Mouse (Mus musculus): ENCODE data around the gene Large1.
"Not testable (repeated sequence)": the region's sequence is repeated elsewhere in the genome, so short reads cannot be mapped to it uniquely, and the experiment has no call there.

The Large1 gene

DNA sequence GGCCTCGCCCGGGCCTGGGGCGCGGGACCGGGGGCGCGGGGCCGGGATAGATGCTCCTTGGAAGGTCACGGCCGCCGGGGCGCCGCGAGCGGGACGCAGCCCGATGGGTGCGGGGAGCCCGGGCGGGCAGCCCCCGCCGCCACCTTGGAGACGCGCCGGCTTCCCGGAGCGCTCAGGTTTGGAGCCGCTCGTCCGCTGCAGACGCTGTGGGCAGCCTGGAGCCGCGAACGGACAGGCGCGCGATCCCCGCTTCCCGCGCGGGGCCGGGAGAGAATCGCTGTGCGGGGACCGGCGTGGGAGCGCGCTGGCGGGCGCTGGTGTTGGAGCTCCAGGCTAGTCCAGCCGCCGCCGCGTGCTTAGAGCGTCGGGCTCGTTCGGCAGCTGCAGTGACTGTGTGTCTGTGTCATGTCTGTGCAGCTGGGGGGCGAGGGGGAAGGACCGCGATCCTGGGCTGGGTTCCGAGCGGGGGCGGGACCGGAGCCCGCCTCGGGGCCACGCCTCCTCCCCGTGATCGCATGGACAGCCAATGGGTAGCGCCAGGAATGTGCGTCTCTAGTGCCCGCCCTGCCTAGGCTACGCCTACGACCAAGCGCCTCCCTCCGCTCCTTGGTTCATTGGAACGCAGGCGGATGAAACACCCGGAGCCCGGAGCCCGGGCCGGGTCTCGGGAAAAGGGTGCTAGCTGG, at the start of gene Large1:
TSS of gene Large1 (minus strand) at position 433 of the 686 bp plus-strand sequence.
- peak; percentile 97 to 98 for DNase-seq (ENCODE audit: low spot score in 2 of 2)

DNA sequence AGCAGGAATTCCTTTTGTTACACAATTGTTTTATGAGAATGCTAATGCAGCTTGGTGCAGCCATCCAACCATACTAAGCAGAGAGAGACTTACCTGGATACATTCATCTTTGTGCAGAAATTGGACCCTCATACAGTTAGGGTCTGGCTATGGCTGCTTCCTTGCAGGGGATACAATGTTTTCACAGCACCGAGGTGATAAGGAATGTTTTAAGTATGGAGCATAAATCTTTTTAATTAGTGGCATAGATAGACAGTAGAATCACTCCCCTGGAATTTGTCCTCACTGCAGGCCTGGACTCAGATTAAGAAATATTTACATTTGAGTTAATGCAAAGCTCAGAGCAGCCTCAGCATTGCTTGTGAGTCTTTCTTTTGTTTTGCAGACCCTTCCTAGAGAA, 47.0 kb upstream of the Large1 start:
- DNase-seq (ENCODE audit: low spot score in 2 of 2): no peak

DNA sequence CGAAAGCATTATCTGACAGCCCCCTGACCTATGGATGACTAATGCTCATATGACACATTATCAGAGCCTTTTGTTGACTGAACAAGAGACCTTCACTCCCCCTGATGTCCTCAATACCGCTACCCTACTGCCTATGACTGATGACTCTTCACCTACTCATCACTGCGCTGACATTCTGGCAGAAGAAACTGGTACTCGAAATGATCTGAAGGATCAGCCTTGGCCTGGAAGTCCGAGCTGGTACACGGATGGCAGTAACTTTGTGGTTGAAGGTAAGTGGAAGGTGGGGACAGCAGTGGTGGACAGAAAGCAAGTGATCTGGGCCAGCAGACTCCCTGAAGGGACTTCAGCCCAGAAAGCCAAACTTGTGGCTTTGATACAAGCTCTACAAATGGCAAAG, 19.7 kb upstream of the Large1 start:
- DNase-seq (ENCODE audit: low spot score in 2 of 2): not testable (repeated sequence)

DNA sequence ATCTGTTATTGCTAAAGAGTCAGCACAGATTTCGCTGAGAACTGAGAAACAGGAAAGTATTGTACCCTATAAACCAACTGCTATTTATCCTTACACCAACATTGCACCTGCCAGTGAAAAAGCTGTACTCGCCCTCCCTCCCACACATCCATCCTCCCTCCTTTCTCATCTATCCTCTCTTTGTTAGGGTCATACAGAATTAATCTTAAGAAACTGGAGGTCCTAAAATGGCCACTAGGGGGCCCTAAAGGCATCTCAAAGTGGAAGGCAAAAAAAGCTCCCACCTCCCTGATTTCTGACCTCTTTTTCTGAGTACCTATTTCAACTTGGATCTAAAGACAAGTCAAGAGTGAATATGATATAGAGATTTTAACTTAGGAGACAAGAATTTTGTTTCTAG, 2.6 kb upstream of the Large1 start:
- DNase-seq (ENCODE audit: low spot score in 2 of 2): peak; percentile 17 to 65

DNA sequence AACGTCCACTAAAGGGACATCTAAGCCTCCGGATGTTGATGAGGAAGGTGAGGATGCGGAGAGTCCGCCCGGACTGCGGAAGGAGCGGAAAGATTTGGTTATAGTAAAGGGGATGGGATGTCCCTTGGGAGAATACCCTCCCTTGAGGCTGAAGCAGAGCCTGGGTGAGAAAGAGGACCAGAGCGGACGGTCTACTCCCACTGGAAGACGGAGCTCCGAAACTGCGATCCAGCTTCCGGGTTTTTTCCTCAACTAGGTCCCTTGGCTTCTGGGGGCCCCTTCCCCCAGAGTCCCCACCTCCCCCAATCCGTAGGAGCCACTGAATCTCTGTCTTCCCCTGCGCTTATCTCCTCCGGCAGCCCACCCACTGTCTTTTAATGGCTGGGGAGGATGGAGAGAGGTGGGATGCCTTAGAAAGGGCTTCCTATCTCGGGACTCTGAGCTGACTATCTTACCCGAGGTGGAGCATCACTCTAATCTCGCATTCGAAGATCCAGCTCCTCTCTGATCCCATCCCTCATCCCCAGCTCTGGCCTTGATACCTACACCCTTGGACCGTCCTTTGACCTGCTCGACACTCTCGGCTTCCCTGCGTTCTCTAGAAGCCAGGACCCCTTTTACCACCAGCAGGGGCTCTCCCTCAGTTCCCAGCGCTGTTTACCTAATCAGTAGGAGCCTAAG, 1.0 kb upstream of the Large1 start:
- DNase-seq (ENCODE audit: low spot score in 2 of 2): peak; percentile 61 to 64

DNA sequence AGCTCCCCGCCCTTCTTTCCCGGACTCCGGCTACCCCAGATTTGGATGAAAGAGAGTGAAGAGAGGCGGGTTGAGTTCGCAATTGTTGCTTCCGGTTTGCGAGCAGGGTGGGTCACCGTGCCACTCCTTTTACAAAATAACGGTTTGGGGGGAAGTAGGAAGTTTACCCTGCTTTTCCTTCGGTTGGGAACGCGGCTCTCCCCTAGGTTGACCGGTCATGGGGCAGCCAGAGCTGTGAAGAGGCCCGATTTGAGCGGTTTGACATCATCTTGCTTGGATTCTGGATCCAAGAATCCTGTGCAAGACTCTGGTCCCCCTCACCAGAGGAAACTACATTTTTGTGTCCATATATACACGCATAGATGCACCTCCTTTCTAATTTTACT, 447 bp upstream of the Large1 start:
- no peak for DNase-seq (ENCODE audit: low spot score in 2 of 2)

DNA sequence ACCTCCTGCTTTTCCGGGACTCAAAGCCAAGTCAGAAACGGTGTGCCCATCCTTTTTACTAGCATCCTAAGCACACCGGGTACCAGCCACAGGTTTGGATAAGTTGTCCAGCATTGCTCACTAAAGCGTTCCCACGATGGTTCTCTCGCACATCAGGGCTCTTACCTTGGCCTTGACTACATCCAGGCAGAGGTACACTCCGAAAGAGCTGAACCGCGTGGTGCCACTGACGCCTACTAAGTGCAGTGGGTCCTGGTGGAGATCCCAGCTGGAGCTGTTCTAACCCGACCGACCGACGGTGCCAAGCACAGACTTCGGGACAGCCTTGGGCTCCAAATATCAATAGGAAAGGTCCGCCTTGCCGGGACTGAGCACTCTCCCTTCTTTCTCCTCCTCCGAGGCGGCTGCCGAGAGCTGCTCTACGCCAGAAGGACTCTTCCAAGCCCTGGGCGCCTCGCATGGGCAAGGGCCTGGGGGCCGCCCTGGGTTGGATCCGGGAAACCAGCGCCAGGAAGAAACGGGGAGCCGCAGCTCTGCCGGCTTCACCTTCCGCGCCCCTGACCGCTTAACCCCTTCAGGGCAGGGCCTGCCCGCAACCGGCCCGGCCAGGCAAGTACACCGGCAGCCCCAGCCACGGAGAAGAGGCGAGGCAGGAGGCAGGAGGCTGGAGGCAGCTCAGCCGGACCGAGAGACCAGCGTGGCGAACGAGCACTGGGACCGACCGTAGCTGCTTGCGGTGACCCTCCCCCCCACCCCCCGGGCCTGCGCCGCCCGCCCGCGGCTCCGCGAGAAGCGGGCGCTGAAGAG, 836 bp downstream of the Large1 start:
- DNase-seq (ENCODE audit: low spot score in 2 of 2): peak; percentile 27 to 45

DNA sequence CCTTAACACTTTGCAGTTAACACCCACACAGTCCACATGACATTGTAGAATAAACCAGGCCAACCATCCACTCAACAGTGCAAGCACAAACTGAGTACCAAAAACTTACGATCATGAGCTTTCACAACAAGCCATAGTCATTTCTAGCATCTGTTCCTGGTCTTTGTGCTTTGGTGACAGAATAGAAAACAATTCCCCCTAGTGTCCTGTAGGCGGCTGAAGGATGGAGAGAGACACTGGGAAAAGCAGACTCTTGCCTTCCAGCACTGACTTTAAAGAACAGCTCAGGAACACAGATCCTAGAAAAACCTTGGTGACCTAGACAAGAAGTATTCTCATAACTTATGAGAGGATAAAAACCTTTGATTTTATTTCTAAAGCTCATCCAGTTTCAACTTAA, 3.0 kb downstream of the Large1 start:
- DNase-seq (ENCODE audit: low spot score in 2 of 2): no peak

DNA sequence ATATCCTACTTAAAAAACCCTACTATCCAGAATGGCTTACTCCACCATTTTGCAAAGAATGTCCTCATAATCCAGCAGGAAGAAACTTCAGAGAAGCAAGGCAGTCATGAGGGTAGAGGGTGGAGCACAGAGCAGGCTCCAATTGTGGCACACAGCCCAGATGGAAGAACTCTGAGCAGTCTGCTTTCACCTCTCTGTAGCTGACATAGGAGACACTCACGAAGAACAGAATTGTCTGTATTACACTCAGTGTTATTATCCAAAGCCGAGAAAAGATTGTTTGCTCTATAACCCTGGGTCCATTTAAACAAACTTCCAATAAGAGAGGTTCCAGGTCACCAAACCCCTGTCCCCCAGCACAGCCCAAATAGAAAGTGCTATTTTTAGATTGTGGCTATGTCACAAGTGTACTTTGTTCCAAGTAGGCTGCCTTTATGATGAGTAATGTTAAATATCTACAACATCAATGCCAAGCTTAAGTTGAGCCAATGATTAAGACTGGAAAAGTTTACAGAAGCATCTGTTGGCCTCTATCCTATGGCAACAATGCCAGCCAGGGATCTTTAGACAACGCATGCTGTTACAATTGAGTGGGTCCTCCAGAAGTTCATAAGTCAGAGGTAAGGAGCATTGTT, 10.5 kb downstream of the Large1 start:
- no peak for DNase-seq (ENCODE audit: low spot score in 2 of 2)

DNA sequence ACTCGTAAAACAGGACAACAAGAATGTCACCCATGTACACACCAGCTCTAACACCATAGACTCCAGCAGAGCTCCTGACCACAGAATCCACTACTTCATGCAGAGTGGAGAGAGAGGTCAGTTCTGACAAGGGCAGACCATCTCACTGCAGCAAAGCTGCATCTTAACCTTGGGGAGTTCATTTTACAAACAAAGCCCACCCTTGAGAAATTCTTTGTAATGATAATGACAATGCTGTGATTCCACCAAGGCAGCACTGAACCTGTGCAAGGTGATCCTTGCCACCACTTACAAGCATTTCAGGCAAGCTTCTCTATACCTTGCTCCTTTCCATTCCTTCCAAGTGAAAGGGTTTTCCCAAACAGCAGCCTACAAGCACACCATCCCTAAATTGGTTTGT, 16.5 kb downstream of the Large1 start:
- DNase-seq (ENCODE audit: low spot score in 2 of 2): no peak

DNA sequence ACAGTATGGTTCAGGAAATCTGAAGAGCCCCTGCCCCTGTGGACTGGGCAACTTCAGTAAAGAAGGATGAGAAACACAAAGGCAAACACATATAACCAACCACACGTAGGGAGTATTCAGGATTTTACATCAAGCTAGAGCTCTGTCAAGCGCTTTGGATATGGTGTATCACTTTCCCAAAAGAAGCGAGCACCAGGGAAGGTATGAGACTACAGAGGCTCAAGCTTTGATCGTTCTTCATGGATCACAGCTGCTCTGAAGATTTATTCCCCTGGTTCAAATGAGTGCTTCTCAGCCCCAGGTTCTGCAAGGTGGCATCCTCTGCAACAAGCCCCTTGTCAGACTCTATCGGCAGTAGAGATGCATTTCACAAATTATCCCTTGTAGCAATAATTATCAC, 24.2 kb downstream of the Large1 start:
- DNase-seq (ENCODE audit: low spot score in 2 of 2): no peak

DNA sequence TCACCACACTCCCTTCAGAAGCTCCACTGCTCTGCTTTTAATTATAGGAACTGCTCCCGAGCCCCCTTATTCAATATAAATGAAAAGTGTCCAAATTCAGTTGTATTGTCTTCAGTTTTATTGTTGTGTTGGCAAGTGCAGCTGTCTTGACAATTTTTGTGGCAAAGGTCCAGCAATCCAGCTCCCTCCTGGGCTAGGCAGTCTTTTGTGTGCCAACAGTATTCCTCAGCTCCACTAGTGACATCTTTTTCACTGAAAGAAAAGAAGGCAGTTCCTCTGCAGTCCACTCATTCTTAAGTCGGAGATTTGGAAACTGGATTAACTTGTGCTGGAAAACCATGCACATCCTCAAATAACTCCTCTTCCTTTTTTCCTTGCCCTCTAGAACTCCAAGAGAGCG, 25.3 kb downstream of the Large1 start:
- DNase-seq (ENCODE audit: low spot score in 2 of 2): no peak

DNA sequence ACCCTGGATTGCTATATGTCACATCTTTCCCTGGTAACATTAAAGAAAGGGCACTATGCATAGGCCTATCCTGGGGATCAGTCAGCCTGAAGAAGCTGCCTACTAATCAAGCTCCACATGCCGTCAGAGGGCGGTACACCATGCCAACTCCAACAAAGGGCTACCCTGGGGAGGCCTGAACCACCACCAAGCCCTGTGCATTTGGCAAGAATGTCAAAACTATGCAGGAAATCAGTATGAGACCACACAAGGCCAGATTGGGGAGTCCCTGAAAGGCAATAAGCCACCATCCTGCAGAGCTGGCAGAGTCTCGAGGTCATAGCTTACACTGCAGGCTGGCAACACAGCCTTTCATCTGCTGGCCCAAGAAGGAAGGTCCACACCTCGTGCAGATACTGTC, 28.7 kb downstream of the Large1 start:
- no peak for DNase-seq (ENCODE audit: low spot score in 2 of 2)

DNA sequence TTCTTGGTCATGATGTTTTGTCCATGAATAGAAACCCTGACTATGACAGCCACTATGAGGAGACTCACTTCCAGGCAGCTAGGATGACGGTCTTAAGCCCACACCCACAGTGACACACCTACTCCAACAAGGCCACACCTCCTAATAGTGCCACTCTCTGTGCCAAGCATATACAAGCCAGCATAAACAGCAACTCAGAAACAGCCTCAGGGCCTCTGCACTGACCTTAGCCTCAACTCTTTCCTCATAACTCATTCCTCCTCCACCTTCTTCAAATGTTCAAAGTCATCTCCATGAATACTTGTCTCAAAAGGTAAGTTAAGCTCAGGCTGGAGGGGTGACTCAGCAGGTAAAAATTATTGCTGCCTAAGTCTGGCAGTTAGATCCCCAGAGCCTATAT, 29.7 kb downstream of the Large1 start:
- no peak for DNase-seq (ENCODE audit: low spot score in 2 of 2)

DNA sequence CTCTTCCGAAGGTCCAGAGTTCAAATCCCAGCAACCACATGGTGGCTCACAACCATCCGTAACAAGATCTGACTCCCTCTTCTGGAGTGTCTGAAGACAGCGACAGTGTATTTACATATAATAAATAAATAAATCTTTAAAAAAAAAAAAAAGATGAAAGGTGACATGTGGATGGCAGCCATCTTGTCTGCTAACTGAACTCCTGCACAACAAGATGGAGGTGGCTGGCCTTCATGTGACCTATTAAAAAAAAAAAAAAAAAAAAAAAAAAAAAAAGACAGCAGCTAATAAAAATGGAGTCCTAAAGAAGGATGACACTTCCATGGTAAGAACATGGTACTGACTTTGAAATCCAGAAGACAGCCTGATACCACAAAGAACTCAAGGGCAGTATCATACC, 33.8 kb downstream of the Large1 start:
- not testable (repeated sequence) for DNase-seq (ENCODE audit: low spot score in 2 of 2)

DNA sequence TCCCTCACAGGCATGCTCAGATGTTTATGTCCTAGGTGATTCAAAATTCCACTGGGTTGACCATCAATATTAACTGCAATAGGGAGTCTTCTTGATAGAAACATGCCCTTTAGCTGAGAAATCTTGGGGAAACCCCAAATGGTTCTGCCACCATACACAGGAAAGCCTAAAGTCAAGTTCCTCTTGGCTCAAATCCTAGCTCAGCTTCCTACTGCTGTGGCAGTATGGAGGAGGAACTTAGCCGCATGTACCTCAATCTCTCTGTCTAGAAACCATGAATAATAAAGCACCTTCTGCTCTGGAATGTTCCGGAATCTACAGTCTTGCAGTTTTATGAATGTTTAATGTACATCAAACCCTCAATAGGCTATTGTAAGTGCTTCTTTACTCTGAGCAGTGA, 39.4 kb downstream of the Large1 start:
- no peak for DNase-seq (ENCODE audit: low spot score in 2 of 2)

DNA sequence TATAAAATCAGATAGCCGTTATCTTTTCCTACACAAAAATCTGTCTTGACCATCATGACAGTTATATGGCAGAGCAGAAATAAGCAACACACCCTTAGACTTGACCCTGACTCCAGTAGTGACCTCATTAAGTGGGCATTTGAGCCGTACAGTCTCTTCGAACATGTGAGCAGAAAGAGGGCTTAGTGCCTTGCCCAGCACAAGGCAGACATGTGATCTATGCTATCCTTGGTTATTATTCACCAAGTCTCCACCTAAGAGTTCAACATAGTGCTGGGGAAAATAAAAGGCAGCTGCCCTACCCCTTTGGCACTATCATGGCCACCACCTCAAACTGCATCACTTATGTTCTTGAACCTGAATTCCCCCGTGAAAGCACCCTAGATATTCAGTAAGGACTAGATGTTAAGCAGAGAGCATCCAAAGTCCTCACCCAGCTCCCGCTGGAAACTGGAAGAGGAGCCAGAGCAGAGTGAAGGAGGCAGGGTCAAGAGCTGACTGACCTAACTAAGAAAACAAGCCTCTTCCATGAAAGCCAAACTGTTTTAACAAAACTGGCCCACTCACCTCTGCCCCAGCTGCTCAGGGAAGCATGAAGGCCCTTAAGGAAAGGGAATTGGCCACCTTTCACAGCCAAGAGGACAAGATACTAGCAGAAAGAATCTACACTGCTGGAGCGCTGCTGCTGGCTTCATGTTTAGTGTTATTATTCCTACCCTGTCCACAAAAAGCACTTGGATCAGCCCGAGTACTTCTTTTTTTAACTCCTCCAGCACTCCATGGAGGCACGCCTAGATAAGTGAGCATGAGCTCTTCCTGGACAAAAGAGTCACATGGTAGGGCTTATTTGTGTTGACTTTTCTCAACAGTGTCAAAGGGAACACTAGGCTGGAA, 40.4 kb downstream of the Large1 start:
- no peak for DNase-seq (ENCODE audit: low spot score in 2 of 2)

DNA sequence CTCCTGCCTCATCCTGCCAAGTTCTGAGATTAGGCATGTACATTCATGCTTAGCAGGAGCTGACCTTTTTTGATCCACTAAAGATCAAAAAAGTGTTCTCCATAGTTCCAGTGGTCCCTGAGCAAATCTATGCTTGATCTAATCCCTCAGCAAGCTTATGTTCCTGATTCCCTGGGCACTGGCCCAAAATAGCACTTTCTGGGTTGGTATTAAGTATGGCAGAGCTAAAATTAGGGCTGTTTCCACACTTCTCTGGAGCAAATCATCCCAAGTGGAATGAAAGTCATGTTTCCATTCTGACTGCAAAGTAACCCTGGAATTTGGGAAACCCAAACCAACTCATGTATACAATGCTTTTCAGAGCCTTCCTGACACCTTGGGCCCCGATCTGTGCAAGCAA, 42.9 kb downstream of the Large1 start:
- DNase-seq (ENCODE audit: low spot score in 2 of 2): no peak

DNA sequence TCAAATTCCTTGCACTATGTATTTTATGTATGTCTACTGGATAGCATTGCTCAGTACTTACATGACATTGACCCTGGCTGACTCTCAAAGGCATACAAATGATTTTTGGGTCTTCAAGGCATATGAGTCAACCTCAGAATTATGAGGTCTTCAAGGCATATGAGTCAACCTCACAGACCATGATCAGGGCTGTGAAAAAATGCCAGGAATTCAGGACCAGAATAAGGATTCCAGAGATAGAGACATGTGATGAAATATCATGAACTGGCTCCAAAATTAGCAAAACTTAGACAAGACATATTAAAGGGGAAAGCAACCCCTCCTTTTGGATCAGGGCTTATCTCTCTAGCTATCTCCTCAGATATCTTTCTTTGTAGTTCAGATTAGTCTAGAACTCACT, 43.3 kb downstream of the Large1 start:
- no peak for DNase-seq (ENCODE audit: low spot score in 2 of 2)

DNA sequence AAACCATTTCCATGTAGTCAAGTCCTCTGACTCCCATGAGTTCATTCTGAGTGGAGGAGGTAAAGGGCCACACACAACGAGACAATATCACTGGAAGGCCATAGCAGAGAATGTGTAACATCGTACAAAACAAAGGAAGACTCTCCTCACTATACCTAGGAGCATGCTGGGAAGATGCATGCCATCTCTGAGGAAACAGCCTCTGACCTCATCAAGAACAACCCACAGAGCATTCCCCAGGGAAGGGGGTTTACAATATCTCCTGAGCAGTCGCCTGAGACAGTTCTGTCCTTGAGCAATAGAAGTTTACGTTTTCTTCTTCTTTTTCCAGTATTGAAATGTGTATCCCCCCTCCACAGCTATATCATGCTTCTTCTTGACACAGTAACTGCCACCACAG, 49.4 kb downstream of the Large1 start:
- DNase-seq (ENCODE audit: low spot score in 2 of 2): no peak

DNA sequence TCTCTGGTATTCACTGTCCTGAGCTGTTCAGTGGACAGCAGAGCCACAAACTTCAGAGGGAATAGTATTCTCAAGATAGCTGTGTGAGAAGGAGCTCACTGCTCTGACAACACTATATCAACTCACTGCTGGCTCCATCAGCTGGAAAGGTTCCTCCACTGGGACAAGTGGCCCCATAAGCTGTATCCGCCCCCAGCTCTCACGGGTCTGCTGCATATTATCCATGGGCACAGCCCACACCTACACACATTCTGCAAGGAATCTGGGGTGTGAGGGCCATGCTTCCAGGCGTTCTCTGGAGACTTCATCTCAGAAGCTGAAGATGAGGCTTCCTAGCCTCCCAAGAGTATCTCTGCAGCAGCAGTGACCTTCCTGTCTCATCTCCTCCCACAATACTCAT, 50.4 kb downstream of the Large1 start:
- no peak for DNase-seq (ENCODE audit: low spot score in 2 of 2)
